In the genomic region with DNA sequence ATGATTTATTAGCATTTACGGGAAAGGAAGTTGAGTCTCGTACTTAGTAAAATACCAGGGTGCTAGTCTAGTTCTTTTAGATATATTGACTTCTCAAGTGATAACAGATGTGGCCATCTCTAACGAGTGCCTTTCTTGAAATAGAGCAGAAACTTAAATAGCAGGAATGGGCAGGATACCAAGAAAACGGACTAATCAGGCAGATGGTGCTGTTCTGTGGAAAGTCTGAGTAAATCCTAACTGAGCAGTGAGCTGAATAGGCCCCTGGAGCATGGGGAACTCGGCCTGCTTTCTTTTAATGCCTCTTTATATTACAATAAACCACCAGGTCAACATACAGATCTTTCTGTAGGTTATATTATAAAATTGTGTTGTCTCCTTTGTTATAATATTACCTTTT, we compare ENCODE assay signal across 10 mouse cellular contexts. TPM values are rescaled to one million over a fixed set of nuclear protein-coding genes. Genes with fewer than 3 reads are reported as not detected.
DNase-seq lines count a peak whose midpoint lies in the region; ATAC-seq and TF ChIP-seq lines count a peak whose summit lies in the region.
"Had no signal": no experiment of that assay in that cellular context is flagged by ENCODE, and none has a peak within 500 bp of the region (broad histone marks: within the 10 kb centered on the region; RNA-seq: fewer than 3 reads in every experiment).

No protein-coding gene starts in this region.

- no peaks in the 10 kb centered on the region for H3K9me3 ChIP-seq in hindbrain, embryonic 15.5 days
- H3K9me3 ChIP-seq in hindbrain, embryonic 11.5 days (ENCODE audit: control insufficient read depth, low read length): no peaks in the 10 kb centered on the region
- H3K9me3 ChIP-seq: embryonic facial prominence, embryonic 15.5 days had no signal

- H3K27ac ChIP-seq in hindbrain, embryonic 15.5 days (replicated peaks): no peak overlapping the region
- H3K27ac ChIP-seq in hindbrain, embryonic 11.5 days (ENCODE audit: low read depth, low read length): no peak overlapping the region
- H3K27ac ChIP-seq: embryonic facial prominence, embryonic 15.5 days had no signal

- no peak for TF ChIP-seq CTCF in brain, embryonic 14.5 days (IDR thresholded peaks at IDR 0.05; ENCODE audit: borderline replicate concordance, extremely low read depth, insufficient read depth, insufficient read length)

- no peak overlapping the region for H3K4me3 ChIP-seq in hindbrain, embryonic 15.5 days
- no peak overlapping the region for H3K4me3 ChIP-seq in hindbrain, embryonic 11.5 days (ENCODE audit: low read depth, low read length)
- H3K4me3 ChIP-seq: embryonic facial prominence, embryonic 15.5 days had no signal

- H3K27me3 ChIP-seq in hindbrain, embryonic 15.5 days: no peaks in the 10 kb centered on the region
- H3K27me3 ChIP-seq in hindbrain, embryonic 11.5 days (ENCODE audit: control insufficient read depth, insufficient read depth, low read length): no peaks in the 10 kb centered on the region
- H3K27me3 ChIP-seq: embryonic facial prominence, embryonic 15.5 days had no signal

- WGBS in hindbrain, embryonic 15.5 days: 47% methylated on average over 5 of the region's 5 CpGs
- WGBS in hindbrain, embryonic 11.5 days: 76% methylated on average over 5 of the region's 5 CpGs

- no peaks in the 10 kb centered on the region for H3K4me1 ChIP-seq in hindbrain, embryonic 15.5 days (replicated peaks)
- H3K4me1 ChIP-seq in hindbrain, embryonic 11.5 days (replicated peaks; ENCODE audit: control insufficient read depth, insufficient read depth, low read length): no peaks in the 10 kb centered on the region
- H3K4me1 ChIP-seq: embryonic facial prominence, embryonic 15.5 days had no signal

- intact Hi-C loops in left cerebral cortex, postnatal 14 days (cut with DNase I): no loop called here

- no peaks in the 10 kb centered on the region for H3K36me3 ChIP-seq in hindbrain, embryonic 15.5 days
- H3K36me3 ChIP-seq in hindbrain, embryonic 11.5 days (ENCODE audit: control insufficient read depth, insufficient read depth, low read length): no peaks in the 10 kb centered on the region
- H3K36me3 ChIP-seq: embryonic facial prominence, embryonic 15.5 days had no signal

- ATAC-seq in hindbrain, embryonic 15.5 days (ENCODE audit: low FRiP score, low read depth): peak; percentile 45; the same call in 1 of the 2 replicates
- no peak for ATAC-seq in hindbrain, embryonic 11.5 days (ENCODE audit: low FRiP score)

- no peak overlapping the region for H3K4me2 ChIP-seq in hindbrain, embryonic 15.5 days
- no peak overlapping the region for H3K4me2 ChIP-seq in hindbrain, embryonic 11.5 days (replicated peaks; ENCODE audit: low read depth, low read length)
- H3K4me2 ChIP-seq: embryonic facial prominence, embryonic 15.5 days had no signal

- H3K9ac ChIP-seq in hindbrain, embryonic 15.5 days: no peak overlapping the region
- H3K9ac ChIP-seq in hindbrain, embryonic 11.5 days (ENCODE audit: low read depth, low read length): no peak overlapping the region
- H3K9ac ChIP-seq: embryonic facial prominence, embryonic 15.5 days had no signal

- DNase-seq in hindbrain, embryonic 11.5 days (ENCODE audit: low spot score): no peak
- DNase-seq in brain, embryonic 14.5 days (ENCODE audit: low read depth): peak; percentile 93
- peak; percentile 30 to 53 for DNase-seq in cerebellum, postnatal 25 days
- peak; percentile 66 to 74 for DNase-seq in left cerebral cortex, postnatal 14 days (ENCODE audit: low spot score in 2 of 2)
- no peak for DNase-seq in thymus, postnatal 14 days
- no peak for DNase-seq in spleen, postnatal 14 days (ENCODE audit: low spot score in 2 of 2)
- no peak for DNase-seq in kidney, postnatal 10 days
- DNase-seq: adrenal gland, postnatal 10 days had no signal

- TF ChIP-seq POLR2A in brain, embryonic 14.5 days (IDR thresholded peaks at IDR 0.05; ENCODE audit: borderline replicate concordance, extremely low read depth, insufficient read depth, insufficient read length, poor library complexity, severe bottlenecking): no peak

RNA-seq across cellular contexts. Expression of gene Rasa1, which starts 22.0 kb away (rescaled TPM):
- 56.9 and 62.4 TPM in 2 replicates for polyA plus RNA-seq in hindbrain, embryonic 15.5 days (2015; fragmentation: Nextera tagmentation; extraction: Ambion mirVana)
- 60.0 and 64.0 TPM in 2 replicates for polyA plus RNA-seq in hindbrain, embryonic 11.5 days (2014; fragmentation: Nextera tagmentation; extraction: Ambion mirVana)
- 62.2 and 77.2 TPM in 2 replicates for polyA plus RNA-seq in brain, embryonic 14.5 days (2012; rRNA removed)
- total RNA-seq in left cerebral cortex, postnatal 14 days (2021): 10 to 100 TPM; 47.9 to 51.3 TPM

Comparison
In these comparisons a context has a peak if more than half of its experiments do, and no peak if none do; other contexts are left out.
1. DNase-seq: peak in brain, embryonic 14.5 days (single experiment), cerebellum, postnatal 25 days (2 of 2) and left cerebral cortex, postnatal 14 days (2 of 2); none in hindbrain, embryonic 11.5 days (single experiment), thymus, postnatal 14 days (single experiment), spleen, postnatal 14 days (0 of 2) and kidney, postnatal 10 days (single experiment).